10 mouse cellular contexts compared by ENCODE assay signal in genomic region chr2:32483179-32483875, GRCm38 (mm10). TPM values are rescaled to one million over a fixed set of nuclear protein-coding genes. Genes with fewer than 3 reads are reported as not detected.
DNase-seq lines count a peak whose midpoint lies in the region; ATAC-seq and TF ChIP-seq lines count a peak whose summit lies in the region.
"Had no signal": no experiment of that assay in that cellular context is flagged by ENCODE, and none has a peak within 500 bp of the region (broad histone marks: within the 10 kb centered on the region; RNA-seq: fewer than 3 reads in every experiment).

No protein-coding gene starts in this region.

- H3K4me3 ChIP-seq in heart, embryonic 11.5 days (ENCODE audit: low read depth, low read length), result no peak overlapping the region
- no peak overlapping the region for H3K4me3 ChIP-seq in midbrain, postnatal 0 days (ENCODE audit: low read depth, low read length)
- no peak overlapping the region for H3K4me3 ChIP-seq in midbrain, embryonic 15.5 days
- H3K4me3 ChIP-seq in small intestine, adult 2 months (ENCODE audit: low read depth, low read length), result no peak overlapping the region
- H3K4me3 ChIP-seq in forebrain, embryonic 11.5 days (ENCODE audit: low read depth, low read length), result no peak overlapping the region
- H3K4me3 ChIP-seq: stomach, embryonic 15.5 days had no signal

- no peaks in the 10 kb centered on the region for H3K27me3 ChIP-seq in heart, embryonic 11.5 days (ENCODE audit: control insufficient read depth, insufficient read depth, low read length)
- no peaks in the 10 kb centered on the region for H3K27me3 ChIP-seq in midbrain, postnatal 0 days (ENCODE audit: insufficient read depth, low read length)
- H3K27me3 ChIP-seq in midbrain, embryonic 15.5 days (replicated peaks), result no peaks in the 10 kb centered on the region
- no peaks in the 10 kb centered on the region for H3K27me3 ChIP-seq in small intestine, adult 2 months (ENCODE audit: control insufficient read depth, insufficient read depth, low read length)
- H3K27me3 ChIP-seq in forebrain, embryonic 11.5 days (ENCODE audit: control insufficient read depth, insufficient read depth, low read length), result no peaks in the 10 kb centered on the region
- H3K27me3 ChIP-seq: stomach, embryonic 15.5 days had no signal

- H3K27ac ChIP-seq in heart, embryonic 11.5 days (ENCODE audit: low read depth, low read length), result no peak overlapping the region
- H3K27ac ChIP-seq in midbrain, postnatal 0 days (ENCODE audit: low read depth, low read length), result no peak overlapping the region
- no peak overlapping the region for H3K27ac ChIP-seq in midbrain, embryonic 15.5 days
- no peak overlapping the region for H3K27ac ChIP-seq in small intestine, adult 2 months (ENCODE audit: insufficient read depth, low read depth, low read length)
- no peak overlapping the region for H3K27ac ChIP-seq in forebrain, embryonic 11.5 days (ENCODE audit: low read depth, low read length)
- H3K27ac ChIP-seq: stomach, embryonic 15.5 days had no signal

- H3K36me3 ChIP-seq in heart, embryonic 11.5 days (ENCODE audit: control insufficient read depth, insufficient read depth, low read length), result no peaks in the 10 kb centered on the region
- no peaks in the 10 kb centered on the region for H3K36me3 ChIP-seq in midbrain, postnatal 0 days (ENCODE audit: insufficient read depth, low read length)
- H3K36me3 ChIP-seq in midbrain, embryonic 15.5 days (replicated peaks), result no peaks in the 10 kb centered on the region
- H3K36me3 ChIP-seq in small intestine, adult 2 months (ENCODE audit: control insufficient read depth, insufficient read depth, low read length), result no peaks in the 10 kb centered on the region
- H3K36me3 ChIP-seq in forebrain, embryonic 11.5 days (ENCODE audit: control insufficient read depth, insufficient read depth, low read length), result no peaks in the 10 kb centered on the region
- H3K36me3 ChIP-seq: stomach, embryonic 15.5 days had no signal

- H3K4me1 ChIP-seq in heart, embryonic 11.5 days (ENCODE audit: control insufficient read depth, insufficient read depth, low read length), result peaks cover 8% of the 10 kb centered on the region; the same call in 1 of the 2 replicates
- no peaks in the 10 kb centered on the region for H3K4me1 ChIP-seq in midbrain, postnatal 0 days (ENCODE audit: insufficient read depth, low read length)
- no peaks in the 10 kb centered on the region for H3K4me1 ChIP-seq in midbrain, embryonic 15.5 days
- H3K4me1 ChIP-seq in small intestine, adult 2 months (ENCODE audit: control insufficient read depth, insufficient read depth, insufficient read length, low read length), result peaks cover 20% of the 10 kb centered on the region
- no peaks in the 10 kb centered on the region for H3K4me1 ChIP-seq in forebrain, embryonic 11.5 days (replicated peaks; ENCODE audit: control insufficient read depth, insufficient read depth, low read length)
- H3K4me1 ChIP-seq: stomach, embryonic 15.5 days had no signal

- 77% methylated on average over 9 of the region's 9 CpGs for WGBS in heart, embryonic 11.5 days (ENCODE audit: insufficient replicate concordance)
- 73% methylated on average over 9 of the region's 9 CpGs for WGBS in midbrain, postnatal 0 days
- 73% methylated on average over 9 of the region's 9 CpGs for WGBS in midbrain, embryonic 15.5 days
- WGBS in small intestine, adult 2 months, result 76% methylated on average over 9 of the region's 9 CpGs
- 83% methylated on average over 9 of the region's 9 CpGs for WGBS in forebrain, embryonic 11.5 days

- H3K9me3 ChIP-seq in heart, embryonic 11.5 days (replicated peaks; ENCODE audit: control insufficient read depth, low read length), result no peaks in the 10 kb centered on the region
- H3K9me3 ChIP-seq in midbrain, postnatal 0 days (ENCODE audit: low read length), result no peaks in the 10 kb centered on the region
- no peaks in the 10 kb centered on the region for H3K9me3 ChIP-seq in midbrain, embryonic 15.5 days
- H3K9me3 ChIP-seq in forebrain, embryonic 11.5 days (ENCODE audit: control insufficient read depth, low read length), result no peaks in the 10 kb centered on the region
- H3K9me3 ChIP-seq: stomach, embryonic 15.5 days had no signal

- H3K9ac ChIP-seq in heart, embryonic 11.5 days (ENCODE audit: low read depth, low read length), result no peak overlapping the region
- no peak overlapping the region for H3K9ac ChIP-seq in midbrain, postnatal 0 days (replicated peaks; ENCODE audit: low read length, poor library complexity, severe bottlenecking)
- no peak overlapping the region for H3K9ac ChIP-seq in midbrain, embryonic 15.5 days
- no peak overlapping the region for H3K9ac ChIP-seq in forebrain, embryonic 11.5 days (ENCODE audit: low read length)
- H3K9ac ChIP-seq: stomach, embryonic 15.5 days had no signal

- peak; percentile 37 for TF ChIP-seq CTCF in midbrain, postnatal 0 days (IDR thresholded peaks at IDR 0.05)
- TF ChIP-seq CTCF in small intestine, adult 2 months (IDR thresholded peaks at IDR 0.05; ENCODE audit: extremely low read depth, insufficient read length, insufficient replicate concordance, low read depth, low read length), result peak; percentile 48; the same call in 1 of the 2 replicates

- H3K4me2 ChIP-seq in heart, embryonic 11.5 days, result no peak overlapping the region
- H3K4me2 ChIP-seq in midbrain, postnatal 0 days (ENCODE audit: low read depth, low read length, poor library complexity, severe bottlenecking), result no peak overlapping the region
- no peak overlapping the region for H3K4me2 ChIP-seq in midbrain, embryonic 15.5 days
- H3K4me2 ChIP-seq in forebrain, embryonic 11.5 days (ENCODE audit: low read depth, low read length, severe bottlenecking), result no peak overlapping the region
- H3K4me2 ChIP-seq: midbrain, embryonic 11.5 days; stomach, embryonic 15.5 days had no signal

- peak; percentile 73 for DNase-seq in heart, adult 11 months
- no peak for DNase-seq in midbrain, postnatal 0 days (ENCODE audit: low spot score)
- peak; percentile 25 for DNase-seq in forelimb bud, embryonic 11.5 days (ENCODE audit: low read depth, low spot score)
- no peak for DNase-seq in testis, postnatal 10 days (ENCODE audit: low spot score)
- DNase-seq in forebrain, embryonic 11.5 days (ENCODE audit: low spot score), result no peak

- TF ChIP-seq POLR2A in small intestine, adult 2 months (IDR thresholded peaks at IDR 0.05; ENCODE audit: low read depth, low read length), result no peak

- no peak for ATAC-seq in heart, embryonic 11.5 days (replicated peaks; ENCODE audit: insufficient number of reproducible peaks, low FRiP score, low TSS enrichment)
- ATAC-seq in midbrain, postnatal 0 days (ENCODE audit: low FRiP score), result no peak
- ATAC-seq in midbrain, embryonic 15.5 days (replicated peaks), result no peak
- ATAC-seq in forebrain, embryonic 11.5 days (replicated peaks; ENCODE audit: low FRiP score), result no peak

RNA-seq across cellular contexts. Expression of gene Slc25a25, which starts 32.1 kb away (rescaled TPM):
- polyA plus RNA-seq in heart, embryonic 11.5 days (2014; fragmentation: Nextera tagmentation; extraction: Ambion mirVana), result 7.9 and 8.5 TPM in 2 replicates
- total RNA-seq in midbrain, postnatal 0 days (2014; rRNA removed), result 60.6 and 69.2 TPM in 2 replicates
- 52.0 and 53.4 TPM in 2 replicates for polyA plus RNA-seq in midbrain, postnatal 0 days (2015; fragmentation: Nextera tagmentation; extraction: Ambion mirVana)
- polyA plus RNA-seq in midbrain, embryonic 15.5 days (2015; fragmentation: Nextera tagmentation; extraction: Ambion mirVana), result 55.3 and 60.1 TPM in 2 replicates
- 12.5 and 27.0 TPM in 2 replicates for polyA plus RNA-seq in small intestine, adult 2 months (2012; rRNA removed)
- polyA plus RNA-seq in forebrain, embryonic 11.5 days (2014; fragmentation: Nextera tagmentation; extraction: Ambion mirVana), result 25.9 and 26.6 TPM in 2 replicates

RNA-seq across cellular contexts. Expression of gene Naif1, which starts 33.1 kb away (rescaled TPM):
- polyA plus RNA-seq in heart, embryonic 11.5 days (2014; fragmentation: Nextera tagmentation; extraction: Ambion mirVana), result 5.1 and 5.3 TPM in 2 replicates
- total RNA-seq in midbrain, postnatal 0 days (2014; rRNA removed), result 2.4 and 3.2 TPM in 2 replicates
- 3.0 and 3.2 TPM in 2 replicates for polyA plus RNA-seq in midbrain, postnatal 0 days (2015; fragmentation: Nextera tagmentation; extraction: Ambion mirVana)
- 5.7 and 5.9 TPM in 2 replicates for polyA plus RNA-seq in midbrain, embryonic 15.5 days (2015; fragmentation: Nextera tagmentation; extraction: Ambion mirVana)
- 2.4 and 4.4 TPM in 2 replicates for polyA plus RNA-seq in small intestine, adult 2 months (2012; rRNA removed)
- polyA plus RNA-seq in forebrain, embryonic 11.5 days (2014; fragmentation: Nextera tagmentation; extraction: Ambion mirVana), result 6.6 and 7.1 TPM in 2 replicates

RNA-seq across cellular contexts. Expression of gene Fam102a, which starts 51.8 kb away (rescaled TPM):
- polyA plus RNA-seq in heart, embryonic 11.5 days (2014; fragmentation: Nextera tagmentation; extraction: Ambion mirVana), result 5.2 and 5.3 TPM in 2 replicates
- 21.5 and 24.4 TPM in 2 replicates for total RNA-seq in midbrain, postnatal 0 days (2014; rRNA removed)
- polyA plus RNA-seq in midbrain, postnatal 0 days (2015; fragmentation: Nextera tagmentation; extraction: Ambion mirVana), result 6.8 and 7.2 TPM in 2 replicates
- 7.3 TPM in 2 replicates for polyA plus RNA-seq in midbrain, embryonic 15.5 days (2015; fragmentation: Nextera tagmentation; extraction: Ambion mirVana)
- polyA plus RNA-seq in small intestine, adult 2 months (2012; rRNA removed), result 55.2 and 96.2 TPM in 2 replicates
- polyA plus RNA-seq in forebrain, embryonic 11.5 days (2014; fragmentation: Nextera tagmentation; extraction: Ambion mirVana), result 10.4 and 10.6 TPM in 2 replicates

Comparison
In these comparisons a context has a peak if more than half of its experiments do, and no peak if none do; other contexts are left out.
1. DNase-seq: peak in heart, adult 11 months (single experiment) and forelimb bud, embryonic 11.5 days (single experiment); none in midbrain, postnatal 0 days (single experiment), testis, postnatal 10 days (single experiment) and forebrain, embryonic 11.5 days (single experiment).